Mouse (Mus musculus): ENCODE measurements around the gene Tnip1.

DNA sequence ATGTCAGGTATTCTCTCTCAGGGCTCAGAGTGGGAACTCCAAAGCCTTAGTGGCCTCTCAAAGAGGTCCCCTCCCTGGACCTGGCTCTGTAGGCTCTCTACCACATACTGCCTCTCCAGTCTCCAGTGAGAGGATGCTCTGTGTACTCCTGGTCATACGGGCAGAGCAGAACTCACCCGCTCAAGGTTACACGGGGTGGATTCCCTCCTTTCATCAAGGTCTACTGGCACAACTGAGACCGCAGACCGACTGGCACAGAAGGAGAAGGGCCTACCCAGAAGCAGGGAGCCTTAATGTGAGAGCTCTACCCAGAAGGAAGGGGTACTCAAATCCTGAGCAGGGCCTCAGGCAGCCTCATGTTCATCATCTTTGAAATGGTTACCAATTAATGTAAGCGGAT, 30.2 kb downstream of the Tnip1 start:
- TF ChIP-seq CTCF (IDR thresholded peaks at IDR 0.05; ENCODE audit: borderline replicate concordance, extremely low read depth, insufficient read depth, insufficient read length) = no peak
- no peak for TF ChIP-seq POLR2A (IDR thresholded peaks at IDR 0.05; ENCODE audit: borderline replicate concordance, extremely low read depth, insufficient read depth, insufficient read length, poor library complexity, severe bottlenecking)

Data from brain, embryonic 14.5 days (tissue).